In genomic region chr2:169838521-169838920, GRCm38 (mm10) we compare ENCODE assay signal across 26 mouse cellular contexts.
"Had no signal": no experiment of that assay in that cellular context is flagged by ENCODE, and none has a peak within 500 bp of the region (broad histone marks: within the 10 kb centered on the region; RNA-seq: fewer than 3 reads in every experiment).

No protein-coding gene starts in this region.

- H3K27ac ChIP-seq: embryonic facial prominence, embryonic 10.5 days; embryonic facial prominence, embryonic 12.5 days; embryonic facial prominence, embryonic 13.5 days; embryonic facial prominence, embryonic 15.5 days; forebrain, embryonic 10.5 days; forebrain, embryonic 12.5 days; forebrain, embryonic 13.5 days; forebrain, embryonic 15.5 days; gastrocnemius, adult 2 months; heart, adult 2 months; heart, embryonic 10.5 days had no signal

- H3K36me3 ChIP-seq: embryonic facial prominence, embryonic 10.5 days; embryonic facial prominence, embryonic 12.5 days; embryonic facial prominence, embryonic 13.5 days; embryonic facial prominence, embryonic 15.5 days; forebrain, embryonic 10.5 days; forebrain, embryonic 12.5 days; forebrain, embryonic 15.5 days; heart, embryonic 10.5 days had no signal

- H3K9ac ChIP-seq: embryonic facial prominence, embryonic 12.5 days; embryonic facial prominence, embryonic 13.5 days; embryonic facial prominence, embryonic 15.5 days; forebrain, embryonic 12.5 days; forebrain, embryonic 13.5 days; forebrain, embryonic 15.5 days; forebrain, postnatal 0 days had no signal

- H3K4me3 ChIP-seq: embryonic facial prominence, embryonic 10.5 days; embryonic facial prominence, embryonic 12.5 days; embryonic facial prominence, embryonic 13.5 days; embryonic facial prominence, embryonic 15.5 days; erythroblast, embryonic 14.5 days; forebrain, embryonic 10.5 days; forebrain, embryonic 12.5 days; forebrain, embryonic 13.5 days; forebrain, embryonic 15.5 days; gastrocnemius, adult 2 months; heart, adult 2 months; heart, embryonic 10.5 days had no signal

- ATAC-seq: forebrain, embryonic 13.5 days; forebrain, embryonic 14.5 days; forebrain, embryonic 15.5 days; forebrain, embryonic 16.5 days; forebrain, postnatal 0 days had no signal

- H3K27me3 ChIP-seq: embryonic facial prominence, embryonic 12.5 days; embryonic facial prominence, embryonic 13.5 days; embryonic facial prominence, embryonic 15.5 days; forebrain, embryonic 12.5 days; forebrain, embryonic 13.5 days; forebrain, embryonic 15.5 days had no signal

- H3K4me2 ChIP-seq: embryonic facial prominence, embryonic 12.5 days; embryonic facial prominence, embryonic 13.5 days; embryonic facial prominence, embryonic 15.5 days; forebrain, embryonic 12.5 days; forebrain, embryonic 13.5 days; forebrain, embryonic 15.5 days; heart, embryonic 11.5 days had no signal

- H3K9me3 ChIP-seq: embryonic facial prominence, embryonic 10.5 days; embryonic facial prominence, embryonic 12.5 days; embryonic facial prominence, embryonic 13.5 days; embryonic facial prominence, embryonic 15.5 days; forebrain, embryonic 10.5 days; forebrain, embryonic 12.5 days; forebrain, embryonic 13.5 days; forebrain, embryonic 15.5 days; heart, embryonic 10.5 days had no signal

- DNase-seq: cerebellum, postnatal 14 days; cerebellum, postnatal 25 days; cerebellum, postnatal 36 days; embryo, embryonic 11 days; forebrain, postnatal 0 days; gastrocnemius, adult 2 months; gastrocnemius, postnatal 10 days; gastrocnemius, postnatal 14 days; gastrocnemius, postnatal 25 days; gastrocnemius, postnatal 36 days; heart, adult 11 months; heart, adult 18-20 months; heart, adult 2 months had no signal
